ENCODE assay signal across 33 mouse cellular contexts in genomic region chr13:30063741-30064140, GRCm38 (mm10).
"Had no signal": no experiment of that assay in that cellular context is flagged by ENCODE, and none has a peak within 500 bp of the region (broad histone marks: within the 10 kb centered on the region; RNA-seq: fewer than 3 reads in every experiment).

No protein-coding gene starts in this region.

- H3K36me3 ChIP-seq: heart, embryonic 10.5 days; heart, embryonic 12.5 days; heart, embryonic 13.5 days; heart, embryonic 15.5 days; hindbrain, embryonic 10.5 days; hindbrain, embryonic 12.5 days; hindbrain, embryonic 13.5 days; hindbrain, embryonic 15.5 days; intestine, embryonic 15.5 days; kidney, embryonic 15.5 days had no signal

- ATAC-seq: hindbrain, embryonic 16.5 days; hindbrain, postnatal 0 days; inflammation-experienced regulatory T-cells, adult 6 months; intestine, embryonic 15.5 days; intestine, postnatal 0 days had no signal

- DNase-seq: heart, postnatal 14 days; heart, postnatal 36 days; heart, postnatal 4 days; kidney, adult 11 months; kidney, adult 18-20 months; kidney, adult 2 months; kidney, adult 8-10 months; kidney, adult 9 months; kidney, postnatal 10 days; kidney, postnatal 14 days; kidney, postnatal 25 days; kidney, postnatal 36 days; kidney, postnatal 4 days; layer of hippocampus, adult 9-11 months; layer of hippocampus, postnatal 36 days had no signal

- H3K4me3 ChIP-seq: heart, embryonic 10.5 days; heart, embryonic 12.5 days; heart, embryonic 13.5 days; heart, embryonic 15.5 days; hindbrain, embryonic 10.5 days; hindbrain, embryonic 12.5 days; hindbrain, embryonic 13.5 days; hindbrain, embryonic 15.5 days; intestine, embryonic 15.5 days; kidney, embryonic 15.5 days; layer of hippocampus, adult 2 months had no signal

- H3K4me1 ChIP-seq: heart, embryonic 10.5 days; heart, embryonic 12.5 days; heart, embryonic 13.5 days; heart, embryonic 15.5 days; hindbrain, embryonic 12.5 days; hindbrain, embryonic 15.5 days; intestine, embryonic 15.5 days; kidney, embryonic 15.5 days had no signal

- H3K27me3 ChIP-seq: heart, embryonic 12.5 days; heart, embryonic 13.5 days; heart, embryonic 15.5 days; hindbrain, embryonic 12.5 days; hindbrain, embryonic 13.5 days; hindbrain, embryonic 15.5 days; intestine, embryonic 15.5 days; kidney, embryonic 15.5 days had no signal

- H3K9ac ChIP-seq: heart, embryonic 12.5 days; heart, embryonic 13.5 days; heart, embryonic 15.5 days; hindbrain, embryonic 12.5 days; hindbrain, embryonic 13.5 days; hindbrain, embryonic 14.5 days; hindbrain, embryonic 15.5 days; intestine, embryonic 15.5 days; kidney, embryonic 15.5 days had no signal

- H3K9me3 ChIP-seq: heart, embryonic 10.5 days; heart, embryonic 12.5 days; heart, embryonic 13.5 days; heart, embryonic 15.5 days; hindbrain, embryonic 10.5 days; hindbrain, embryonic 12.5 days; hindbrain, embryonic 13.5 days; hindbrain, embryonic 15.5 days; intestine, embryonic 15.5 days; kidney, embryonic 15.5 days had no signal

- H3K4me2 ChIP-seq: heart, embryonic 11.5 days; heart, embryonic 12.5 days; heart, embryonic 13.5 days; heart, embryonic 15.5 days; hindbrain, embryonic 12.5 days; hindbrain, embryonic 13.5 days; hindbrain, embryonic 14.5 days; hindbrain, embryonic 15.5 days; intestine, embryonic 15.5 days; kidney, embryonic 15.5 days had no signal

- H3K27ac ChIP-seq: heart, embryonic 10.5 days; heart, embryonic 13.5 days; heart, embryonic 15.5 days; hindbrain, embryonic 10.5 days; hindbrain, embryonic 12.5 days; hindbrain, embryonic 13.5 days; hindbrain, embryonic 14.5 days; hindbrain, embryonic 15.5 days; hindbrain, postnatal 0 days; intestine, embryonic 15.5 days; kidney, embryonic 15.5 days; kidney, postnatal 0 days; layer of hippocampus, adult 2 months had no signal
